Mouse (Mus musculus): ENCODE measurements at regions not wholly inside any gene's neighbourhood (a gene's known extent, or its start where the extent isn't known, plus 50 kb on each side); places are given as distances from the start of the nearest gene placed in this dataset.

DNA sequence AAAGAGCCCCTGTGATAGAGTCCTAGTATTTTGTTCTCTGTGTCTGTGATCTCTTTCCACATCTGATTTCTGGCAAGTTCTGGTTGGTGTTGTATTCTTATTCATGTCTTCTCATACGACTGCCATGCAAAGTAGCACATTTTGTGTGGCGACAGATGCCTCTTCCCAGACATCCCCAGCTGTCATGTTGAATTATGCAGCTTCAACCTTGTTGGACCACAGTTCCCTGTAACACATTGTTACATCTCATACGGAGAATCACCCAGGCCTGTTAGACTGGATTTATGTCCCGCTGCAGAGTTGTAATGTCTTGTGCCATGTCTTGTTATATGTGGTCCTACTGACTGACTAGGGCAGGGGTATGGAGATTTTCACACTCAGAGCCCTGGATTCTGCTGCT lies 543.3 kb downstream of the Grin2a start:
- WGBS = 84% methylated on average over 4 of the region's 4 CpGs
- Histone ChIP-seq H3K9ac (ENCODE audit: low read length) (no peak overlapping the region), H3K27me3 (ENCODE audit: control insufficient read depth, insufficient read depth, low read length) (no peaks in the 10 kb centered on the region), H3K4me2 (ENCODE audit: low read depth, severe bottlenecking) (no peak overlapping the region), H3K27ac (replicated peaks; ENCODE audit: low read depth, low read length) (no peak overlapping the region), H3K36me3 (ENCODE audit: control insufficient read depth, insufficient read depth, low read length) (no peaks in the 10 kb centered on the region), H3K4me1 (ENCODE audit: control insufficient read depth, insufficient read depth, low read length) (no peaks in the 10 kb centered on the region), H3K4me3 (ENCODE audit: low read depth, low read length) (no peak overlapping the region), H3K9me3 (ENCODE audit: control insufficient read depth, low read length) (no peaks in the 10 kb centered on the region)
- ATAC-seq (ENCODE audit: insufficient number of reproducible peaks, low FRiP score, low TSS enrichment, low read depth) (no peak), DNase-seq (ENCODE audit: low spot score) (no peak)

DNA sequence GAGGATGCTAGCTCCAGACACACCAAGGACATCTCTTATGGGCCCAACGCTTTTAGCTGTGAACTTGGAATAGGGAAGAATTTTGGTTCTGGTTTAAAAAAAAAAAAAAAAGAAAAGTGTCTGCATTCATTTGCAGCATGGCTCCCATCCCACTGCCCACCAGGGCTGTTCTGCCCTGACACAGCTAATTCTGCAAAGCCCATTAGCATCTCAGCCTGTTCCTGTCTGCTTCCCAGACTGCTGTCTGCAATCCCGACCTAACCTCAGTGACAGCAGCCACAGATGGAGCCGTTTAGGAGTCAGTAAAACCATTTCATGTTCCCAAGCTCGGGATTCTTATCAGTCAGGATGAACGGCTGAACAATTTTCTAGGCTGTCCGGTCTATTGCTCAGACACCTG lies 537.8 kb downstream of the Grin2a start:
- no peaks in the 10 kb centered on the region for H3K36me3 ChIP-seq (ENCODE audit: control insufficient read depth, insufficient read depth, low read length)
- H3K9ac ChIP-seq (ENCODE audit: low read length) = no peak overlapping the region
- H3K4me3 ChIP-seq (ENCODE audit: low read depth, low read length) = no peak overlapping the region
- H3K4me2 ChIP-seq (ENCODE audit: low read depth, severe bottlenecking) = no peak overlapping the region
- no peaks in the 10 kb centered on the region for H3K9me3 ChIP-seq (ENCODE audit: control insufficient read depth, low read length)
- no peaks in the 10 kb centered on the region for H3K4me1 ChIP-seq (ENCODE audit: control insufficient read depth, insufficient read depth, low read length)
- no peaks in the 10 kb centered on the region for H3K27me3 ChIP-seq (ENCODE audit: control insufficient read depth, insufficient read depth, low read length)
- no peak overlapping the region for H3K27ac ChIP-seq (replicated peaks; ENCODE audit: low read depth, low read length)
- DNase-seq (ENCODE audit: low spot score) = no peak
- ATAC-seq (ENCODE audit: insufficient number of reproducible peaks, low FRiP score, low TSS enrichment, low read depth) = no peak
- WGBS = 54% methylated on average over 6 of the region's 6 CpGs

- ATAC-seq (ENCODE audit: insufficient number of reproducible peaks, low FRiP score, low TSS enrichment, low read depth) (no peak), DNase-seq (ENCODE audit: low spot score) (no peak)
- Histone ChIP-seq H3K27ac (replicated peaks; ENCODE audit: low read depth, low read length) (no peak overlapping the region), H3K4me3 (ENCODE audit: low read depth, low read length) (no peak overlapping the region), H3K4me1 (ENCODE audit: control insufficient read depth, insufficient read depth, low read length) (no peaks in the 10 kb centered on the region), H3K9me3 (ENCODE audit: control insufficient read depth, low read length) (no peaks in the 10 kb centered on the region), H3K9ac (ENCODE audit: low read length) (no peak overlapping the region), H3K27me3 (ENCODE audit: control insufficient read depth, insufficient read depth, low read length) (no peaks in the 10 kb centered on the region), H3K36me3 (ENCODE audit: control insufficient read depth, insufficient read depth, low read length) (no peaks in the 10 kb centered on the region), H3K4me2 (ENCODE audit: low read depth, severe bottlenecking) (no peak overlapping the region)
- 89% methylated on average over 3 of the region's 3 CpGs for WGBS
Measured at GRCm38 (mm10) chr16:9462497-9462896, 532.9 kb downstream of the Grin2a start.

GRCm38 (mm10) chr16:9469394-9469793 lies 526.0 kb downstream of the Grin2a start:
- no peak overlapping the region for H3K4me2 ChIP-seq (ENCODE audit: low read depth, severe bottlenecking)
- no peaks in the 10 kb centered on the region for H3K36me3 ChIP-seq (ENCODE audit: control insufficient read depth, insufficient read depth, low read length)
- ATAC-seq (ENCODE audit: insufficient number of reproducible peaks, low FRiP score, low TSS enrichment, low read depth) (no peak), DNase-seq (ENCODE audit: low spot score) (no peak)
- H3K27ac ChIP-seq (replicated peaks; ENCODE audit: low read depth, low read length) = no peak overlapping the region
- H3K27me3 ChIP-seq (ENCODE audit: control insufficient read depth, insufficient read depth, low read length) = no peaks in the 10 kb centered on the region
- H3K4me3 ChIP-seq (ENCODE audit: low read depth, low read length) = no peak overlapping the region
- 63% methylated on average over 4 of the region's 4 CpGs for WGBS
- no peaks in the 10 kb centered on the region for H3K9me3 ChIP-seq (ENCODE audit: control insufficient read depth, low read length)
- no peak overlapping the region for H3K9ac ChIP-seq (ENCODE audit: low read length)
- no peaks in the 10 kb centered on the region for H3K4me1 ChIP-seq (ENCODE audit: control insufficient read depth, insufficient read depth, low read length)

DNA sequence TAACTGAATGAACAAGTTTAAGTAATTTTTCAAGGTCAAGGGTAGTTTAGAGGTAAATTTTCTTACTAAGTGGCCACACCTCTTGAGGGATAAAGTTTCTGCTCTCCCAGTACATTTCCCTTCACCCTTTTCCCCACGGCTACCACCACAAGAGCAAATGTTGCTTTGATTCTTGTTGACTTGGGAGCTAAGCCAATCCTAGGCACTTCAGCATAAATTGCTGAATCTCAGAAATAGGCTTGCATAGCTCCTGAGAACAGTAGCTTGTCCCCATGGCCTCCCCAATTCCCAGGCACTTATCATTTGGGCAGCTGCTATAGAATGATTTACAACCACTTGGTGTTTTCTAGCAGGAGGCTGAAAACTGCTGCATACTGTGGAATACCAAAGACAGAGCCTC lies 510.1 kb downstream of the Grin2a start:
- no peaks in the 10 kb centered on the region for H3K36me3 ChIP-seq (ENCODE audit: control insufficient read depth, insufficient read depth, low read length)
- DNase-seq (ENCODE audit: low spot score) = no peak
- ATAC-seq (ENCODE audit: insufficient number of reproducible peaks, low FRiP score, low TSS enrichment, low read depth) = no peak
- H3K4me3 ChIP-seq (ENCODE audit: low read depth, low read length) = no peak overlapping the region
- H3K4me1 ChIP-seq (ENCODE audit: control insufficient read depth, insufficient read depth, low read length) = no peaks in the 10 kb centered on the region
- no peak overlapping the region for H3K27ac ChIP-seq (replicated peaks; ENCODE audit: low read depth, low read length)
- no peaks in the 10 kb centered on the region for H3K27me3 ChIP-seq (ENCODE audit: control insufficient read depth, insufficient read depth, low read length)
- H3K9me3 ChIP-seq (ENCODE audit: control insufficient read depth, low read length) = no peaks in the 10 kb centered on the region
- H3K4me2 ChIP-seq (ENCODE audit: low read depth, severe bottlenecking) = no peak overlapping the region
- WGBS = 54% methylated on average over 1 of the region's 1 CpGs
- H3K9ac ChIP-seq (ENCODE audit: low read length) = no peak overlapping the region

DNA sequence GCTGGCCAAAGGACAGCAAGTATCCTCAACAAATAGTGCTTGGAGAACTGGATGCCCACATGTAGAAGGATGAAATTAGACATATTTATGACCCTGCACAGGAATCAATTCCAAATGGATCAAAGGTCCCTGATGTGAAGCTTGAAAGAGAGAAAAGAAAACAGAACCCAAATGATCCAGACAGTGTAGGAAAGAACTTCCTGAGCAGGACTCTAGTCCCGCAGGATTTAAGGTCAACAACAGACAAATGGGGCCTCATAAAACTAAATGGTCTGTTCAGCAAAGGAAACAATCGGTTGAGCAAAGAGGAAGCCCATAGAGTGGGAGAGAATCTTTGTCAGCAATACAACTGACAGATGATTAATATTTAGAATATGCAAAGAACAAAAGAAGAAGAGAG lies 497.1 kb downstream of the Grin2a start:
- H3K4me1 ChIP-seq (ENCODE audit: control insufficient read depth, insufficient read depth, low read length) = no peaks in the 10 kb centered on the region
- 28% methylated on average over 2 of the region's 2 CpGs for WGBS
- no peaks in the 10 kb centered on the region for H3K27me3 ChIP-seq (ENCODE audit: control insufficient read depth, insufficient read depth, low read length)
- H3K36me3 ChIP-seq (ENCODE audit: control insufficient read depth, insufficient read depth, low read length) = no peaks in the 10 kb centered on the region
- no peak overlapping the region for H3K4me3 ChIP-seq (ENCODE audit: low read depth, low read length)
- H3K9me3 ChIP-seq (ENCODE audit: control insufficient read depth, low read length) = no peaks in the 10 kb centered on the region
- H3K27ac ChIP-seq (replicated peaks; ENCODE audit: low read depth, low read length) = no peak overlapping the region
- H3K4me2 ChIP-seq (ENCODE audit: low read depth, severe bottlenecking) = no peak overlapping the region
- ATAC-seq (ENCODE audit: insufficient number of reproducible peaks, low FRiP score, low TSS enrichment, low read depth) (no peak), DNase-seq (ENCODE audit: low spot score) (no peak)
- H3K9ac ChIP-seq (ENCODE audit: low read length) = no peak overlapping the region

- H3K9ac ChIP-seq (ENCODE audit: low read length) = no peak overlapping the region
- ATAC-seq (ENCODE audit: insufficient number of reproducible peaks, low FRiP score, low TSS enrichment, low read depth) (no peak), DNase-seq (ENCODE audit: low spot score) (no peak)
- 78% methylated on average over 4 of the region's 4 CpGs for WGBS
- H3K4me1 ChIP-seq (ENCODE audit: control insufficient read depth, insufficient read depth, low read length) = no peaks in the 10 kb centered on the region
- no peaks in the 10 kb centered on the region for H3K27me3 ChIP-seq (ENCODE audit: control insufficient read depth, insufficient read depth, low read length)
- no peak overlapping the region for H3K27ac ChIP-seq (replicated peaks; ENCODE audit: low read depth, low read length)
- H3K36me3 ChIP-seq (ENCODE audit: control insufficient read depth, insufficient read depth, low read length) = no peaks in the 10 kb centered on the region
- no peak overlapping the region for H3K4me3 ChIP-seq (ENCODE audit: low read depth, low read length)
- H3K4me2 ChIP-seq (ENCODE audit: low read depth, severe bottlenecking) = no peak overlapping the region
- no peaks in the 10 kb centered on the region for H3K9me3 ChIP-seq (ENCODE audit: control insufficient read depth, low read length)
Measured at GRCm38 (mm10) chr16:9501713-9502112, 493.6 kb downstream of the Grin2a start.

- WGBS = 79% methylated on average over 1 of the region's 1 CpGs
- H3K36me3 ChIP-seq (ENCODE audit: control insufficient read depth, insufficient read depth, low read length) = no peaks in the 10 kb centered on the region
- no peaks in the 10 kb centered on the region for H3K9me3 ChIP-seq (ENCODE audit: control insufficient read depth, low read length)
- no peak overlapping the region for H3K27ac ChIP-seq (replicated peaks; ENCODE audit: low read depth, low read length)
- H3K4me3 ChIP-seq (ENCODE audit: low read depth, low read length) = no peak overlapping the region
- H3K4me1 ChIP-seq (ENCODE audit: control insufficient read depth, insufficient read depth, low read length) = no peaks in the 10 kb centered on the region
- no peak overlapping the region for H3K4me2 ChIP-seq (ENCODE audit: low read depth, severe bottlenecking)
- DNase-seq (ENCODE audit: low spot score) (no peak), ATAC-seq (ENCODE audit: insufficient number of reproducible peaks, low FRiP score, low TSS enrichment, low read depth) (no peak)
- H3K27me3 ChIP-seq (ENCODE audit: control insufficient read depth, insufficient read depth, low read length) = no peaks in the 10 kb centered on the region
- H3K9ac ChIP-seq (ENCODE audit: low read length) = no peak overlapping the region
Measured at GRCm38 (mm10) chr16:9509666-9510065, 485.7 kb downstream of the Grin2a start.

DNA sequence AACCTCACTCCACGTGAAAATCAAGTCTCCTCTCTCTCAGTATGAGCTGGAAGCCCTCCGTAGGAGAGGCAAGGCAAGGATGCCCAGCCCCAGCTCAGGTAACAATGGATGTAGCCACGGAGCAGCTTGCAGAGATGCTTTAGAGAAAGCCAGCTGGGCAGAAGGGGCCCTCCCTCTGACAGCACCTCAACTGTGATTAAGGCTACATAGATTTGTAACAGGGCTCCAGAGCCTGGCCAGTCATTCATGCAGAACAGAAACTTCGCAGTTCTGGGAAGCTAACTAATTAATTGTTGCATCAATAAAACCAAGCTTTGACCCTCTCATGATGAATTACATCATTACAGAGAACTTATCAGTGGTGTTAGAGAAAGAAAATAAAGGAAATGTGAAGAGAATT lies 480.8 kb downstream of the Grin2a start:
- Histone ChIP-seq H3K9me3 (ENCODE audit: control insufficient read depth, low read length) (no peaks in the 10 kb centered on the region), H3K4me3 (ENCODE audit: low read depth, low read length) (no peak overlapping the region), H3K36me3 (ENCODE audit: control insufficient read depth, insufficient read depth, low read length) (no peaks in the 10 kb centered on the region), H3K27ac (replicated peaks; ENCODE audit: low read depth, low read length) (no peak overlapping the region), H3K27me3 (ENCODE audit: control insufficient read depth, insufficient read depth, low read length) (no peaks in the 10 kb centered on the region), H3K4me1 (ENCODE audit: control insufficient read depth, insufficient read depth, low read length) (no peaks in the 10 kb centered on the region), H3K9ac (ENCODE audit: low read length) (no peak overlapping the region), H3K4me2 (ENCODE audit: low read depth, severe bottlenecking) (no peak overlapping the region)
- DNase-seq (ENCODE audit: low spot score) = no peak
- ATAC-seq (ENCODE audit: insufficient number of reproducible peaks, low FRiP score, low TSS enrichment, low read depth) = no peak
- 57% methylated on average over 4 of the region's 4 CpGs for WGBS

Data from limb, embryonic 11.5 days (tissue).